Mouse (Mus musculus): Measurements from ENCODE around the gene Tespa1. TPM values are rescaled to one million over a fixed set of nuclear protein-coding genes. Genes with fewer than 3 reads are reported as not detected.
"Not testable (repeated sequence)": the region's sequence is repeated elsewhere in the genome, so short reads cannot be mapped to it uniquely, and the experiment has no call there.

Gene Tespa1
- polyA plus RNA-seq (2015; fragmentation: Nextera tagmentation; extraction: Ambion mirVana), result not detected in 2 replicates

DNA sequence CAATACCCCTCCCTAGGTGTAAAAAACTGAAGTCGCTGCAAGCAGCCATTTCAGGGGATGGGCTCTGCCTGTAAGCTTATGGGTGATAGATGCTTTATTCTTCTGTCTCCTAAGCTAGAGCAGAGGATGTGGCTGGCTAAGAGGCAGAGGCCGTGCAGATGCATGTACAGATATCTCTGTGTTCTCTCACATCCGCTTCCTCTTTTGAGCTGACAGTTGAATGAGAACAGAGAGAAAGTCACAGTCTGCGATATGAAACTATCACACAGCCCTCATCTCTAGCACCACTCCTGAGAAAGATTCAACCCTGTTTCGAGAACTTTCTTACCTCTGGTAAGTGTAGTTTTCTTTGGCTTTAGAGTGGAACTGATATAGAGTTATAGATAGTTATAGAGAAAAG is at the start of gene Tespa1:
Tespa1 (plus strand) TSS at position 234 of the 400 bp plus-strand sequence.
- no peaks in the 10 kb centered on the region for H3K36me3 ChIP-seq
- H3K27ac ChIP-seq, result no peak within 1 kb of the TSS
- no peaks in the 10 kb centered on the region for H3K9me3 ChIP-seq
- H3K27me3 ChIP-seq, result no peaks in the 10 kb centered on the region
- H3K9ac ChIP-seq (replicated peaks), result no peak within 1 kb of the TSS
- ATAC-seq, result no peak
- H3K4me1 ChIP-seq (replicated peaks), result no peaks in the 10 kb centered on the region
- H3K4me3 ChIP-seq (replicated peaks), result no peak within 1 kb of the TSS
- 89% methylated on average over 5 of the region's 5 CpGs for WGBS
- H3K4me2 ChIP-seq (replicated peaks), result no peak within 1 kb of the TSS

DNA sequence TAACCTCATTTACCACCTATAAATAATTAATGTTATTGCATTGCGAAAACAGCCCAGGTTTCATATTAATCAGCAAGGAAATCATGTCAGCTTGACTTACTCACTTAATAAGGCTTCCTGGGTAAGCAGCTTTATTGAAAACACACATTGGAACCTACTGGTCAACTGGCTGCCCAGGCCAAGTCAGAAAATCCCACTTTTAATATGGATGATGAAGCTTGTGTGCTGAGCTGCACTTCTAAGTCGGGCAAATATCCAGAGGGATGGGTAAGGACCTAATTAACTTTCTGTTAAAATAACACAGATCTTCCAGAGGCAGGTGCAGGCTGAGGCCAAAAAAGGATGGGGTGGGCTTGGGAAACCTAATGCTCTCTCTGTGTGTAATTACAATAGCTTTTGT is 46.9 kb upstream of the Tespa1 start:
- Histone ChIP-seq H3K27ac (no peak overlapping the region), H3K4me1 (replicated peaks) (peaks cover 7% of the 10 kb centered on the region), H3K36me3 (no peaks in the 10 kb centered on the region), H3K27me3 (no peaks in the 10 kb centered on the region), H3K9ac (replicated peaks) (no peak overlapping the region), H3K9me3 (no peaks in the 10 kb centered on the region), H3K4me2 (replicated peaks) (no peak overlapping the region), H3K4me3 (replicated peaks) (no peak overlapping the region)
- WGBS, result 44% methylated on average over 2 of the region's 2 CpGs
- ATAC-seq, result no peak

- no peak overlapping the region for H3K27ac ChIP-seq
- no peak overlapping the region for H3K4me2 ChIP-seq (replicated peaks)
- H3K4me3 ChIP-seq (replicated peaks), result no peak overlapping the region
- no peak for ATAC-seq
- no peaks in the 10 kb centered on the region for H3K9me3 ChIP-seq
- WGBS, result 71% methylated on average over 2 of the region's 2 CpGs
- H3K4me1 ChIP-seq (replicated peaks), result peaks cover 7% of the 10 kb centered on the region
- no peak overlapping the region for H3K9ac ChIP-seq (replicated peaks)
- H3K27me3 ChIP-seq, result no peaks in the 10 kb centered on the region
- no peaks in the 10 kb centered on the region for H3K36me3 ChIP-seq
Measured at GRCm38 (mm10) chr10:130276496-130276895, 46.2 kb upstream of the Tespa1 start.

DNA sequence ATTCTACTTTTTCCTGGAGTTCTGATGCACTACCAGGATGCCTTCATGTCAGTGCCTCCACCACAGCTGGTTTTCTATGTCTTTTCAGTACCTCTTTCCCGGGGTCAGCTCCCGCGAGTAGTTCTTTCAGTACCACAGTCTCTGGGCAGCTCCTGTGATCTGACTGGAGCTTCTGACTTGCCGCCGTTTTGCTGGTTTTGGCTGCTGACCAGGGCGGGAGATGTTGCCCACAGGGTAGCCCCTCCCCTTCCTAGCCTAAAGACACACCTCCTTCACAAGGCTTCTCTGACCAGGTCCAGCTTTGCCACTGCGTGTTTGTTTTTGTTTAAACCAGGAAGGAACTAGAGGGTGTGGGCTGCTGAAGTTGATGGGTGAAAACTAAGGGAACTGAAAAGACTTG is 42.6 kb upstream of the Tespa1 start, which contains the start of gene Neurod4:
Neurod4 (minus strand) TSS at position 175 of the 400 bp plus-strand sequence.
- H3K9me3 ChIP-seq, result no peaks in the 10 kb centered on the region
- H3K27me3 ChIP-seq, result no peaks in the 10 kb centered on the region
- WGBS, result 2% methylated on average over 7 of the region's 7 CpGs
- no peak within 1 kb of the TSS for H3K9ac ChIP-seq (replicated peaks)
- H3K27ac ChIP-seq, result no peak within 1 kb of the TSS
- H3K4me3 ChIP-seq (replicated peaks), result peak within 1 kb of the TSS; percentile 18
- no peaks in the 10 kb centered on the region for H3K36me3 ChIP-seq
- peak; percentile 59 for ATAC-seq
- peaks cover 14% of the 10 kb centered on the region for H3K4me1 ChIP-seq (replicated peaks)
- peak within 1 kb of the TSS; percentile 33 for H3K4me2 ChIP-seq (replicated peaks)

DNA sequence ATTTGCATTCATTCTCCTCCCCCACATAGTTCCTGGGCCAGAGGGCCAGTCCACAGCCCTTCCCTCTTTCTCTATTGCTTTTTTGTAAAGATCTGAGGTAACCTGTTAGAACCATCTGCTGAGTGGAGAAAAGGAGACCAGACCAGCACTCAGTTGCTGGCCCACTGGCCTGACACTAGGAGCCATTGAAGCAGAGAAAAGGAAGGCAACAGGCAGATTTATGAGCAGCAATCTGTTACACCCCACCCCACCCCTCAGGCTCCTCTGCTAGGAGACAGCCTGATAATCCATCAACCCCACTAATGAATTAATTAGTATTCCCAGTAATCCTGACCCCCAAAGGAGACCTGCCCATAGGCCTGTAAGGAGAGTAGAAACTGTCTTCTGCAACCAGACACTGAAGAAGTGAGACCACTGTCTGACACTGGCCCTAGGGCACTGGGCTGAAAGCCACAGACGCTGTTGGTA is 40.7 kb upstream of the Tespa1 start:
- Histone ChIP-seq H3K4me1 (replicated peaks) (peaks cover 14% of the 10 kb centered on the region), H3K27me3 (no peaks in the 10 kb centered on the region), H3K36me3 (no peaks in the 10 kb centered on the region), H3K4me2 (replicated peaks) (no peak overlapping the region), H3K4me3 (replicated peaks) (no peak overlapping the region), H3K9ac (replicated peaks) (no peak overlapping the region), H3K9me3 (no peaks in the 10 kb centered on the region), H3K27ac (no peak overlapping the region)
- peak; percentile 90 for ATAC-seq
- WGBS, result 18% methylated on average over 1 of the region's 1 CpGs

- Histone ChIP-seq H3K9me3 (no peaks in the 10 kb centered on the region), H3K27me3 (no peaks in the 10 kb centered on the region), H3K36me3 (no peaks in the 10 kb centered on the region), H3K4me3 (replicated peaks) (no peak overlapping the region), H3K9ac (replicated peaks) (no peak overlapping the region), H3K4me2 (replicated peaks) (no peak overlapping the region), H3K4me1 (replicated peaks) (peaks cover 1% of the 10 kb centered on the region; the same call in 1 of the 2 replicates), H3K27ac (no peak overlapping the region)
- 53% methylated on average over 1 of the region's 1 CpGs for WGBS
- no peak for ATAC-seq
Measured at GRCm38 (mm10) chr10:130287201-130287600, 35.5 kb upstream of the Tespa1 start.

- Histone ChIP-seq H3K27me3 (no peaks in the 10 kb centered on the region), H3K4me3 (replicated peaks) (no peak overlapping the region), H3K36me3 (no peaks in the 10 kb centered on the region), H3K9ac (replicated peaks) (no peak overlapping the region), H3K4me2 (replicated peaks) (no peak overlapping the region), H3K9me3 (no peaks in the 10 kb centered on the region), H3K27ac (no peak overlapping the region), H3K4me1 (replicated peaks) (no peaks in the 10 kb centered on the region)
- WGBS, result 38% methylated on average over 3 of the region's 3 CpGs
- ATAC-seq, result no peak
Measured at GRCm38 (mm10) chr10:130288007-130288406, 34.7 kb upstream of the Tespa1 start.

DNA sequence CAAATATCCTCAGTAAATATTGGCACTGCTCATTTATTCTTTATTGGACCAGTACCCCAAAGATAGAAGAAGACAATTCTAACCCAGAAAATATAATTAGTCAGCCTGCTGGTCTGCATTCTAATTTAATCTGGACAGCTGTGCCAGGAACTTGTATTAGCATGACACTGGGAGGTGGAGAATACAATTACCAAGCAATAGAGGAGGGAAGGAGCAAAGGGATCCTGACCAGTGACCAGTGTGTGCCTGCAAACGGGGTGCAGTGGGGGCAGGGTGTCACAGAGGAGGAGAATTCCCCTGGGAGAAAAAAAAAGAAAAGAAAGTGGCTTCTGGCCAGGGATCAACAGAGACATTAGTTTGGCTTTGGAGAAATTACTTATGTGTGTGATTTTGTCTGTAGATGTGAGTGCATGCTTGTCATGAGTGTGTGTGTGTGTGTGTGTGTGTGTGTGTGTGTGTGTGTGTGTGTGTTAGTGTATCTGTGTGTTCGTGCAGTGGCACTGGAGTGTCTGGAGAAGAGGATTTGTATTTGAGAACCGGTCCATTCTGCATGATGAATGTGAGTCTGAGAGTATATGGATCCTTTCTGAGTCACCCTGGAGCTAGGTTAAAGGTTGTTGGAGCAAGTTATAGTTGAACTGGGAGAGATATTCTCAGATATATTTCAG is 28.8 kb upstream of the Tespa1 start:
- H3K27me3 ChIP-seq, result no peaks in the 10 kb centered on the region
- no peaks in the 10 kb centered on the region for H3K36me3 ChIP-seq
- peaks cover 5% of the 10 kb centered on the region; the same call in 1 of the 2 replicates for H3K4me1 ChIP-seq (replicated peaks)
- no peaks in the 10 kb centered on the region for H3K9me3 ChIP-seq
- peak; percentile 94 for ATAC-seq
- 0% methylated on average over 3 of the region's 3 CpGs for WGBS
- H3K4me2 ChIP-seq (replicated peaks), result no peak overlapping the region
- no peak overlapping the region for H3K27ac ChIP-seq
- no peak overlapping the region for H3K9ac ChIP-seq (replicated peaks)
- H3K4me3 ChIP-seq (replicated peaks), result no peak overlapping the region

- not testable (repeated sequence) for H3K36me3 ChIP-seq
Measured at GRCm38 (mm10) chr10:130298748-130299147, 23.9 kb upstream of the Tespa1 start.

DNA sequence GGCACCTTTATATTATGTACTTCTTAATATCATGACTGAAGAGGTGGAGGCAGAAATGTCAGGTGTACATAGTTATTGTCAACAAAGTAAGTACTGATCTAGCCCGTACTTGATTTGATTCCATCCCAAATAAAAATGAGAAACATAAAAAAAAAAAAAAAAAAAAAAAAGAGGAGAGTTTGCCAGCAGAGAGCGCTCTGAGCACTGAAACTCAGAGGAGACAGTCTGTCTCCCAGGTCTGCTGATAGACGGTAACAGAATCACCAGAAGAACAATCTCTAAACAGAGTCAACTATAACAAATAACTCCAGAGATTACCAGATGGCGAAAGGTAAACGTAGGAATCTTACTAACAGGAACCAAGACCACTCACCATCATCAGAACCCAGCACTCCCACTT is 18.5 kb upstream of the Tespa1 start:
- H3K9ac ChIP-seq (replicated peaks); H3K27ac ChIP-seq; H3K27me3 ChIP-seq; H3K36me3 ChIP-seq; H3K9me3 ChIP-seq; H3K4me1 ChIP-seq (replicated peaks); ATAC-seq; H3K4me2 ChIP-seq (replicated peaks); H3K4me3 ChIP-seq (replicated peaks): not testable (repeated sequence)
- WGBS, result 88% methylated on average over 3 of the region's 5 CpGs

More at GRCm38 (mm10) chr10:130298748-130299147, 23.9 kb upstream of the Tespa1 start:
- H3K4me3 ChIP-seq (replicated peaks); H3K4me1 ChIP-seq (replicated peaks); ATAC-seq; H3K4me2 ChIP-seq (replicated peaks); H3K27ac ChIP-seq; H3K9ac ChIP-seq (replicated peaks); H3K9me3 ChIP-seq; H3K27me3 ChIP-seq: not testable (repeated sequence)
- WGBS, result 15% methylated on average over 4 of the region's 4 CpGs

- Histone ChIP-seq H3K4me1 (replicated peaks) (no peaks in the 10 kb centered on the region), H3K27ac (no peak overlapping the region), H3K4me2 (replicated peaks) (no peak overlapping the region), H3K27me3 (no peaks in the 10 kb centered on the region), H3K9ac (replicated peaks) (no peak overlapping the region), H3K9me3 (no peaks in the 10 kb centered on the region), H3K36me3 (no peaks in the 10 kb centered on the region), H3K4me3 (replicated peaks) (no peak overlapping the region)
- ATAC-seq, result no peak
- WGBS, result 95% methylated on average over 2 of the region's 2 CpGs
Measured at GRCm38 (mm10) chr10:130311534-130312227, 11.0 kb upstream of the Tespa1 start.

DNA sequence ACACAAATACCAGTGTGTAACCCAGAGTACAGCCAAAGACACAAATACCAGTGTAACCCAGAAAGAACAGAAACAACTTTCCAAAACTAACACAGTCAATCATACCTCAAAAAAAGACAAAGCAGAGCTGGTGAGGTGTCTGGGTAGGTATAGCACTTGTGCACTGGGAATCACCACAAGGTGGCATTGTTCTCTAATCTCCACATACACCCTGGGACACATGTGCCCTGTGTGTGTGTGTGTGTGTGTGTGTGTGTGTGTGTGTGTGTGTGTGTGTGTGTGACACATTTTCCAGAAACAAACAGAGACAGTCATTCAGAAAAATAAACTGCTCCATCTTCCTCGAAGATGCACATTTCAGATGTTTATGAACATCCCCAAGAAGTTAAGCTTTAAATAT is 9.1 kb upstream of the Tespa1 start:
- Histone ChIP-seq H3K9me3 (no peaks in the 10 kb centered on the region), H3K4me2 (replicated peaks) (no peak overlapping the region), H3K27me3 (no peaks in the 10 kb centered on the region), H3K36me3 (no peaks in the 10 kb centered on the region), H3K4me1 (replicated peaks) (no peaks in the 10 kb centered on the region), H3K9ac (replicated peaks) (no peak overlapping the region), H3K27ac (no peak overlapping the region), H3K4me3 (replicated peaks) (no peak overlapping the region)
- WGBS, result 71% methylated on average over 1 of the region's 1 CpGs
- ATAC-seq, result peak; percentile 68; the same call in 1 of the 2 replicates
